Mouse (Mus musculus): ENCODE results near the gene Col1a1. TPM values are rescaled to one million over a fixed set of nuclear protein-coding genes. Genes with fewer than 3 reads are reported as not detected.
"Not testable (repeated sequence)": the region's sequence is repeated elsewhere in the genome, so short reads cannot be mapped to it uniquely, and the experiment has no call there.

The Col1a1 gene
- polyA plus RNA-seq, 1 experiment from 2014 or later, result 7.4 TPM

- no peak within 1 kb of the TSS for H3K9ac ChIP-seq (replicated peaks; ENCODE audit: low read depth, low read length)
- H3K4me1 ChIP-seq (ENCODE audit: control insufficient read depth, insufficient read depth, low read length), result no peaks in the 10 kb centered on the region
- WGBS, result 61% methylated on average over 4 of the region's 4 CpGs
- no peaks in the 10 kb centered on the region for H3K27me3 ChIP-seq (ENCODE audit: control insufficient read depth, insufficient read depth, low read length)
- no peak within 1 kb of the TSS for H3K27ac ChIP-seq (ENCODE audit: low read depth, low read length)
- H3K36me3 ChIP-seq (ENCODE audit: control insufficient read depth, insufficient read depth, low read length), result no peaks in the 10 kb centered on the region
- H3K9me3 ChIP-seq (ENCODE audit: control insufficient read depth, low read length), result no peaks in the 10 kb centered on the region
- no peak within 1 kb of the TSS for H3K4me2 ChIP-seq (ENCODE audit: low read depth, low read length)
- no peak within 1 kb of the TSS for H3K4me3 ChIP-seq (ENCODE audit: low read depth, low read length)
- ATAC-seq (ENCODE audit: low read depth), result no peak
Observed at GRCm38 (mm10) chr11:94967419-94967818, 31.4 kb downstream of the Col1a1 start, which contains the start of gene Hils1. Gene Hils1 (plus strand): TSS chr11:94967593.

GRCm38 (mm10) chr11:94968187-94968586 lies 32.2 kb downstream of the Col1a1 start:
- Histone ChIP-seq H3K9ac (replicated peaks; ENCODE audit: low read depth, low read length) (no peak overlapping the region), H3K4me2 (ENCODE audit: low read depth, low read length) (no peak overlapping the region), H3K36me3 (ENCODE audit: control insufficient read depth, insufficient read depth, low read length) (no peaks in the 10 kb centered on the region), H3K4me3 (ENCODE audit: low read depth, low read length) (no peak overlapping the region), H3K4me1 (ENCODE audit: control insufficient read depth, insufficient read depth, low read length) (no peaks in the 10 kb centered on the region), H3K27me3 (ENCODE audit: control insufficient read depth, insufficient read depth, low read length) (no peaks in the 10 kb centered on the region), H3K27ac (ENCODE audit: low read depth, low read length) (no peak overlapping the region), H3K9me3 (ENCODE audit: control insufficient read depth, low read length) (no peaks in the 10 kb centered on the region)
- no peak for ATAC-seq (ENCODE audit: low read depth)
- 77% methylated on average over 7 of the region's 7 CpGs for WGBS

GRCm38 (mm10) chr11:94969709-94970108 lies 33.7 kb downstream of the Col1a1 start:
- WGBS, result 92% methylated on average over 4 of the region's 4 CpGs
- not testable (repeated sequence) for ATAC-seq (ENCODE audit: low read depth); H3K36me3 ChIP-seq (ENCODE audit: control insufficient read depth, insufficient read depth, low read length); H3K9ac ChIP-seq (replicated peaks; ENCODE audit: low read depth, low read length); H3K9me3 ChIP-seq (ENCODE audit: control insufficient read depth, low read length); H3K4me2 ChIP-seq (ENCODE audit: low read depth, low read length); H3K4me1 ChIP-seq (ENCODE audit: control insufficient read depth, insufficient read depth, low read length); H3K27me3 ChIP-seq (ENCODE audit: control insufficient read depth, insufficient read depth, low read length); H3K4me3 ChIP-seq (ENCODE audit: low read depth, low read length); H3K27ac ChIP-seq (ENCODE audit: low read depth, low read length)

GRCm38 (mm10) chr11:94970210-94970943 lies 34.4 kb downstream of the Col1a1 start:
- H3K27ac ChIP-seq (ENCODE audit: low read depth, low read length), result no peak overlapping the region
- no peak overlapping the region for H3K9ac ChIP-seq (replicated peaks; ENCODE audit: low read depth, low read length)
- H3K36me3 ChIP-seq (ENCODE audit: control insufficient read depth, insufficient read depth, low read length), result no peaks in the 10 kb centered on the region
- no peaks in the 10 kb centered on the region for H3K27me3 ChIP-seq (ENCODE audit: control insufficient read depth, insufficient read depth, low read length)
- peak; percentile 49; the same call in 1 of the 2 replicates for ATAC-seq (ENCODE audit: low read depth)
- H3K4me3 ChIP-seq (ENCODE audit: low read depth, low read length), result no peak overlapping the region
- no peaks in the 10 kb centered on the region for H3K4me1 ChIP-seq (ENCODE audit: control insufficient read depth, insufficient read depth, low read length)
- 62% methylated on average over 15 of the region's 15 CpGs for WGBS
- no peak overlapping the region for H3K4me2 ChIP-seq (ENCODE audit: low read depth, low read length)
- H3K9me3 ChIP-seq (ENCODE audit: control insufficient read depth, low read length), result no peaks in the 10 kb centered on the region

- WGBS, result 59% methylated on average over 16 of the region's 16 CpGs
- no peak overlapping the region for H3K9ac ChIP-seq (replicated peaks; ENCODE audit: low read depth, low read length)
- H3K27ac ChIP-seq (ENCODE audit: low read depth, low read length), result no peak overlapping the region
Observed at GRCm38 (mm10) chr11:94971895-94972615, 36.0 kb downstream of the Col1a1 start.

GRCm38 (mm10) chr11:94972887-94973286 lies 36.9 kb downstream of the Col1a1 start:
- H3K27me3 ChIP-seq (ENCODE audit: control insufficient read depth, insufficient read depth, low read length), result no peaks in the 10 kb centered on the region
- no peak overlapping the region for H3K9ac ChIP-seq (replicated peaks; ENCODE audit: low read depth, low read length)
- ATAC-seq (ENCODE audit: low read depth), result no peak
- no peak overlapping the region for H3K27ac ChIP-seq (ENCODE audit: low read depth, low read length)
- 0 out of 2 replicates have a peak, but pooled peaks cover 2% of the 10 kb centered on the region for H3K4me1 ChIP-seq (ENCODE audit: control insufficient read depth, insufficient read depth, low read length)
- H3K9me3 ChIP-seq (ENCODE audit: control insufficient read depth, low read length), result no peaks in the 10 kb centered on the region
- WGBS, result 69% methylated on average over 5 of the region's 5 CpGs
- no peak overlapping the region for H3K4me2 ChIP-seq (ENCODE audit: low read depth, low read length)
- H3K4me3 ChIP-seq (ENCODE audit: low read depth, low read length), result no peak overlapping the region
- H3K36me3 ChIP-seq (ENCODE audit: control insufficient read depth, insufficient read depth, low read length), result no peaks in the 10 kb centered on the region

More at GRCm38 (mm10) chr11:94971895-94972615, 36.0 kb downstream of the Col1a1 start:
- H3K9me3 ChIP-seq (ENCODE audit: control insufficient read depth, low read length), result no peaks in the 10 kb centered on the region
- no peak for ATAC-seq (ENCODE audit: low read depth)
- H3K27me3 ChIP-seq (ENCODE audit: control insufficient read depth, insufficient read depth, low read length), result no peaks in the 10 kb centered on the region
- H3K4me2 ChIP-seq (ENCODE audit: low read depth, low read length), result no peak overlapping the region
- H3K36me3 ChIP-seq (ENCODE audit: control insufficient read depth, insufficient read depth, low read length), result no peaks in the 10 kb centered on the region
- no peaks in the 10 kb centered on the region for H3K4me1 ChIP-seq (ENCODE audit: control insufficient read depth, insufficient read depth, low read length)
- no peak overlapping the region for H3K4me3 ChIP-seq (ENCODE audit: low read depth, low read length)

GRCm38 (mm10) chr11:94973313-94973712 lies 37.3 kb downstream of the Col1a1 start:
- WGBS, result 34% methylated on average over 4 of the region's 4 CpGs
- H3K27ac ChIP-seq (ENCODE audit: low read depth, low read length), result no peak overlapping the region

GRCm38 (mm10) chr11:94974951-94975350 lies 38.9 kb downstream of the Col1a1 start:
- Histone ChIP-seq H3K36me3 (ENCODE audit: control insufficient read depth, insufficient read depth, low read length) (no peaks in the 10 kb centered on the region), H3K27me3 (ENCODE audit: control insufficient read depth, insufficient read depth, low read length) (no peaks in the 10 kb centered on the region), H3K4me3 (ENCODE audit: low read depth, low read length) (no peak overlapping the region), H3K27ac (ENCODE audit: low read depth, low read length) (no peak overlapping the region), H3K9ac (replicated peaks; ENCODE audit: low read depth, low read length) (no peak overlapping the region), H3K4me2 (ENCODE audit: low read depth, low read length) (no peak overlapping the region), H3K4me1 (ENCODE audit: control insufficient read depth, insufficient read depth, low read length) (0 out of 2 replicates have a peak, but pooled peaks cover 6% of the 10 kb centered on the region), H3K9me3 (ENCODE audit: control insufficient read depth, low read length) (no peaks in the 10 kb centered on the region)
- 75% methylated on average over 2 of the region's 2 CpGs for WGBS
- no peak for ATAC-seq (ENCODE audit: low read depth)

More at GRCm38 (mm10) chr11:94973313-94973712, 37.3 kb downstream of the Col1a1 start:
- Histone ChIP-seq H3K4me3 (ENCODE audit: low read depth, low read length) (no peak overlapping the region), H3K4me2 (ENCODE audit: low read depth, low read length) (no peak overlapping the region), H3K36me3 (ENCODE audit: control insufficient read depth, insufficient read depth, low read length) (no peaks in the 10 kb centered on the region), H3K9me3 (ENCODE audit: control insufficient read depth, low read length) (no peaks in the 10 kb centered on the region), H3K4me1 (ENCODE audit: control insufficient read depth, insufficient read depth, low read length) (0 out of 2 replicates have a peak, but pooled peaks cover 3% of the 10 kb centered on the region), H3K9ac (replicated peaks; ENCODE audit: low read depth, low read length) (no peak overlapping the region), H3K27me3 (ENCODE audit: control insufficient read depth, insufficient read depth, low read length) (no peaks in the 10 kb centered on the region)
- no peak for ATAC-seq (ENCODE audit: low read depth)

- 0 out of 2 replicates have a peak, but pooled peaks cover 6% of the 10 kb centered on the region for H3K4me1 ChIP-seq (ENCODE audit: control insufficient read depth, insufficient read depth, low read length)
- no peak within 1 kb of the TSS for H3K27ac ChIP-seq (ENCODE audit: low read depth, low read length)
- H3K36me3 ChIP-seq (ENCODE audit: control insufficient read depth, insufficient read depth, low read length), result no peaks in the 10 kb centered on the region
- no peaks in the 10 kb centered on the region for H3K27me3 ChIP-seq (ENCODE audit: control insufficient read depth, insufficient read depth, low read length)
- H3K9ac ChIP-seq (replicated peaks; ENCODE audit: low read depth, low read length), result no peak within 1 kb of the TSS
- WGBS, result 70% methylated on average over 5 of the region's 5 CpGs
- no peak for ATAC-seq (ENCODE audit: low read depth)
- H3K9me3 ChIP-seq (ENCODE audit: control insufficient read depth, low read length), result no peaks in the 10 kb centered on the region
- no peak within 1 kb of the TSS for H3K4me2 ChIP-seq (ENCODE audit: low read depth, low read length)
- no peak within 1 kb of the TSS for H3K4me3 ChIP-seq (ENCODE audit: low read depth, low read length)
Observed at GRCm38 (mm10) chr11:94976199-94976598, 40.2 kb downstream of the Col1a1 start, which contains the start of gene Sgca. Gene Sgca (minus strand): TSS chr11:94976327.
